Mouse (Mus musculus) limb, embryonic 12.5 days (tissue): ENCODE results near the gene Kcnip4. TPM values are rescaled to one million over a fixed set of nuclear protein-coding genes. Genes with fewer than 3 reads are reported as not detected.

Source experiments
- ATAC-seq: fragments of 200-750 bp; cut with Nextera tagmentation; 2 replicates; pipeline ENCODE4 v1.8.0; 2017; ENCODE audit warnings: low read depth, moderate TSS enrichment; ENCODE audit not compliant: insufficient number of reproducible peaks, insufficient read depth, low FRiP score, low TSS enrichment
- H3K27ac ChIP-seq: fragments of 300-500 bp; sonication (generic); 2 replicates; pipeline ENCODE4 v1.5.1; 2016; ENCODE audit warnings: mild to moderate bottlenecking, moderate library complexity
- H3K27me3 ChIP-seq: fragments of 300-500 bp; sonication (generic); 2 replicates; pipeline ENCODE4 v1.6.1; 2016; ENCODE audit warnings: mild to moderate bottlenecking, moderate library complexity
- H3K36me3 ChIP-seq: fragments of 300-500 bp; sonication (generic); 2 replicates; pipeline ENCODE4 v1.6.1; 2016; ENCODE audit warnings: mild to moderate bottlenecking, moderate library complexity
- H3K4me1 ChIP-seq: fragments of 300-500 bp; sonication (generic); replicated peaks from 2 replicates; pipeline ENCODE4 v1.6.1; 2016
- H3K4me2 ChIP-seq: fragments of 300-500 bp; sonication (generic); 2 replicates; pipeline ENCODE4 v1.6.1; 2016; ENCODE audit warnings: mild to moderate bottlenecking, moderate library complexity
- H3K4me3 ChIP-seq: fragments of 300-500 bp; sonication (generic); replicated peaks from 2 replicates; pipeline ENCODE4 v1.5.1; 2016; ENCODE audit warnings: mild to moderate bottlenecking
- H3K9ac ChIP-seq: fragments of 300-500 bp; sonication (generic); replicated peaks from 2 replicates; pipeline ENCODE4 v1.6.1; 2016; ENCODE audit warnings: mild to moderate bottlenecking, moderate library complexity
- H3K9me3 ChIP-seq: fragments of 300-500 bp; sonication (generic); 2 replicates; pipeline ENCODE4 v1.6.1; 2016; ENCODE audit warnings: mild to moderate bottlenecking, moderate library complexity
- WGBS: fragments of 180-500 bp; shearing (Covaris S2); methylation state at CpG from one replicate; pipeline ENCODE4 v1.1.7; 2016; 5-methylcytosine and 5-hydroxymethylcytosine counted together
- polyA plus RNA-seq: library from polyadenylated mRNA; unstranded; fragments of >200 nt; fragmentation: Nextera tagmentation; extraction: Ambion mirVana; gene quantifications from 2 replicates; pipeline ENCODE4 v1.2.1, GENCODE M21; 2016

Kcnip4 gene
- polyA plus RNA-seq, 1 experiment from 2014 or later = 1.9 TPM

DNA sequence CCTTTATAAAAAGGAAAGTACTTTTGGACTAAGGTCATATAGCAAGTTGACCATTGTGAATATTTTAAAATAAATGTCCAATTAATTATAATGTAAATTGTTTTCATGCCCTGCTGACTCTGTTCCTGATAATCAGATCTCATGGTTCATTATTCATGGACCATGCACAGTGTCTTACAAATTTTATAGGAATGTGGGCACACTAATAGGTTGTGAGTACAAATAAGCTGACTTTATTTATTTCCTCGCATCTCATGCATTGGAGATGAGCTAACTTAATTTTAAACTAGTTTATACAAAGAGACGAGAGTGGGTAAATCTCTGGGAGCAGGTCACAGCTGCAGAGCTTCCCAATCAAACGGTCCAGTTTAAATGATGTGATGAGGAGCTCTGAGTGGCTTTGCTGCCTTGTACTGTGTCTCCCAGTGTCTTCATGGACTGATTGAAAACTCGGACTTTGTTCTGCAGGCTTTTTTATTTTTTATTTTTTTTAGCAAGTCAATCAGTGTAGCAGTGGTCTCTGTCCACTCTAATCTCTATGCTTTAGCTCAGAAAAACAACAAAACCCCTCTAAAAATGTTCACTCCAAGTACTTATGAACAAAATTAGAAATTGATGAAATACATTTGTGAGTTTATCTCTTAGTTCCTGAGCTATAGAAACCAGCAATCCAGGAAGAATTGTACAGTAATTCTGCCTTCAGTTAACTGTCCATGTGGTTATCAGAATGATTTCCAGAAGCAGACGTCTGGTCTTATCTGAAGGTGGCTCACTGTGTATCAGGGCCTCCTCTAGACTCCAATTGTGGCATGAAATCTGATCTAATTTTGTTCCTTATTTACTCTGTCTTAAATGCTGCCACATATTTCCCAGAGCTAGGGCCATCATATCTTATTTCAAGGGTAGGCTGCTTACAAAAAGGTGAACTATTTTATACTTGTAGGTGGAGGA is 979.6 kb downstream of the Kcnip4 start:
- H3K9me3 ChIP-seq = no peaks in the 10 kb centered on the region
- no peak for ATAC-seq
- no peak overlapping the region for H3K4me2 ChIP-seq
- no peaks in the 10 kb centered on the region for H3K36me3 ChIP-seq
- no peak overlapping the region for H3K27ac ChIP-seq
- WGBS = 64% methylated on average over 5 of the region's 5 CpGs
- no peaks in the 10 kb centered on the region for H3K27me3 ChIP-seq
- no peak overlapping the region for H3K4me3 ChIP-seq
- H3K9ac ChIP-seq = no peak overlapping the region
- no peaks in the 10 kb centered on the region for H3K4me1 ChIP-seq

DNA sequence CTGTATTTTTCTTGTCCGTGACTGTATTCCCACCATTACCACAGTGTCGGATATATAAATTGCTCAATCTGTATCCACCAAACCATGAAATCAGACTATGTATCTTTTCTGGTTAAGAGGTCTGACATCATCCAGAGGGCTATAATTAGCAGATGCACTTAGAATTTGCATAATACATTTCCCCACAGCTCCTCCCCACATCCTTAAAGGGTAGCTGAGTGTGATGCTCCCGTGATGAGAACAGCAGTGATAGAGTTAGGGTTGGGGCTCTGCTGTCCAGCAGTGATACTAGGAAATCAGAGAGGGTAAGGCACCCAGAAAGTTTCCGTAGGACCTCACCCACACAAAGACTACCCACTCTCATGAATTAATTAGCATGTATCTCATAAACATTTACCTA is 1006.7 kb downstream of the Kcnip4 start:
- ATAC-seq = no peak
- H3K4me1 ChIP-seq = no peaks in the 10 kb centered on the region
- no peaks in the 10 kb centered on the region for H3K36me3 ChIP-seq
- 85% methylated on average over 4 of the region's 4 CpGs for WGBS
- H3K9ac ChIP-seq = no peak overlapping the region
- H3K4me2 ChIP-seq = no peak overlapping the region
- H3K9me3 ChIP-seq = no peaks in the 10 kb centered on the region
- no peak overlapping the region for H3K4me3 ChIP-seq
- no peak overlapping the region for H3K27ac ChIP-seq
- no peaks in the 10 kb centered on the region for H3K27me3 ChIP-seq

DNA sequence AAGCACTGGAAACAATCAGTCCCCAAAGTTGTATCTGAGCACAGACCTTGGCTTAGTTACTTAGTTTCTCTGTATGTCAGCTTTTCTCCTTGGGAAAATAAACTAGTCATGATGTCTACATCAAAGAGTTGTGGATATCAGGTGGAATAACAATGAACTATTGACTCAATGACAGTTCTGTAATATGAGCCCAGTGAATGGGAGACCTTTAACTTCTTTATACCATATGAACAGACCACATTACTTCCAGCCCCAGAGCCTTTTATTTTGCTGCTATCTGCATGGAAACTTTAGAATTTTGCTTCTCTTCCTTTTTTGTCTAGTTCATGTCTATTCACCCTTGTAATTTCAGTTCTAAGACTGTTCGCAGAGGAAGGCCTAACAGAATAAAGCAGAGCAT is 1011.4 kb downstream of the Kcnip4 start:
- Histone ChIP-seq H3K4me1 (no peaks in the 10 kb centered on the region), H3K9me3 (no peaks in the 10 kb centered on the region), H3K27me3 (no peaks in the 10 kb centered on the region), H3K36me3 (no peaks in the 10 kb centered on the region), H3K9ac (no peak overlapping the region), H3K4me3 (no peak overlapping the region), H3K27ac (no peak overlapping the region), H3K4me2 (no peak overlapping the region)
- WGBS = 93% methylated on average over 1 of the region's 1 CpGs
- no peak for ATAC-seq

DNA sequence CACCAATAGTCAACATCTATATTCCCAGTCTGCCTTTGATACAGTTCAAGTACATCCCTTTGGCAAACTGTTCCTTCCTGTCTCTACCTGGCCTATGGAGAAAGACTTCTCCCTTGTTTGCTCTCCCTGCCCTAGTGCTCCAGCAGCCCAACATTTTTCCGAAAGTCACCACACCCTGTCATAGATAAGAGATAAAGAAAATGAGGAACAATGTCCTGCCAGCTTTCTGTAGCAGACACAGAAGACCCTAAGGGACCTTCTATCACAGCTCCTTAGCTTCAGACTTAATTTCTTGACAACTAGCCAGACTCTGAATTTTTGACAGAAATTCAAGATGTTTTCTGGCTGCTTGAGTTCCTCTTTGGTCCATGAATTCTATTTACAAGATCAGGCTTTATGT is 1013.4 kb downstream of the Kcnip4 start:
- Histone ChIP-seq H3K9ac (no peak overlapping the region), H3K4me3 (no peak overlapping the region), H3K4me2 (no peak overlapping the region), H3K27ac (no peak overlapping the region), H3K36me3 (no peaks in the 10 kb centered on the region), H3K9me3 (no peaks in the 10 kb centered on the region), H3K27me3 (no peaks in the 10 kb centered on the region), H3K4me1 (no peaks in the 10 kb centered on the region)
- 83% methylated on average over 1 of the region's 1 CpGs for WGBS
- ATAC-seq = no peak

DNA sequence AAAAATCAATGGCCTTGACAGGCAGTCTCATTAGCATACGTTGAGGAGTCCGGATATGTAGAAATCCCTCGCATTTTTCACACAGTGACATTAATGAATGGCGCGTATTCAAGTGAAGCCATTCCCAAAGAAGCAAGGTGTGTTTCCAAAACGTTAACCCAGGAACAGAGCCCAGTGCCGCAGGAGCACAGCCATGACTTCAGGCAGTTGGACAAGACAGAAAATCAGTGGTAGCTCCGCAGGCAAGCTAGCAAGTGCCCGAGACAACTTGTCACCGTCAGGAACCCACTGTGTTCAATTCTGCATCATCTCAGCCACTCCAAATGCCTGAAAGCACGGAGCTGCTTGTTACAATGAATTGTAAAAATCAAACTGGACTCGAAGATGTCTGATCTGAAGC is 1014.5 kb downstream of the Kcnip4 start:
- no peak overlapping the region for H3K4me3 ChIP-seq
- no peak overlapping the region for H3K9ac ChIP-seq
- ATAC-seq = no peak
- no peak overlapping the region for H3K27ac ChIP-seq
- no peaks in the 10 kb centered on the region for H3K4me1 ChIP-seq
- H3K4me2 ChIP-seq = no peak overlapping the region
- no peaks in the 10 kb centered on the region for H3K36me3 ChIP-seq
- H3K27me3 ChIP-seq = no peaks in the 10 kb centered on the region
- H3K9me3 ChIP-seq = no peaks in the 10 kb centered on the region
- WGBS = 83% methylated on average over 12 of the region's 12 CpGs

DNA sequence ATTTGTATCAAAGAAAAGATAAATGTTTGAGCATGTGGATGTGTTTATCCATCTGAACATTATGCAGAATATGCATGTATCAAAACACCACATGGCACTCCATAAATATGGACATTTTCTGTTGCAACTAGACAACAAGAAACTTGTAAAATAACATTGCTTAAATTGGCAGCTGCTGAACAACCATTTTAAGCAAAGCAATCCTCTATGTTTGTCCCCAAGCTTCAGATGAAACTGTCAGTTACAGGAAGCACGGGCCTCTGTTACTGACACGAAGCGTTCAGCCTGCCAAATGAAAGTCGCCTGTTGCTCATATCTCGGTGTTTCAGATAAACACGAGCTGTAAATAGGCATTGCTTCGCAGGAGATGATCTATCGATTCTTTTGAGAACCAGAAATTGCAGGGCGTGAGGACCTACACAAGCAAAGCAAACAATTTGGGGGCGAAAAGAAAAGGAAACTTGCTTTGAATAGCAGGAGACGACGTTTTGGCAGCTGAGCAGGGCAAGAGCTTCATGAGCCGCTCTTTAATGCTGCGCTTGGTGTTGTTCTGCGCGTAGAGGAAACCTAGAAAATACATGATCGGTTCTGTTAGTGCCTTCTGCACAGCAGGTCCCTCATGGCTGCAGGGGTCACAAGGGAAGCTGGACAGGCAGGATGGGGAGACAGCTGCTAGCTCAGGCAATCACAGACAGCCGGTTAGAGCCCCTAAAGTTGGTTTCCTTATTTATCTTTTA is 1015.3 kb downstream of the Kcnip4 start:
- no peak for ATAC-seq

DNA sequence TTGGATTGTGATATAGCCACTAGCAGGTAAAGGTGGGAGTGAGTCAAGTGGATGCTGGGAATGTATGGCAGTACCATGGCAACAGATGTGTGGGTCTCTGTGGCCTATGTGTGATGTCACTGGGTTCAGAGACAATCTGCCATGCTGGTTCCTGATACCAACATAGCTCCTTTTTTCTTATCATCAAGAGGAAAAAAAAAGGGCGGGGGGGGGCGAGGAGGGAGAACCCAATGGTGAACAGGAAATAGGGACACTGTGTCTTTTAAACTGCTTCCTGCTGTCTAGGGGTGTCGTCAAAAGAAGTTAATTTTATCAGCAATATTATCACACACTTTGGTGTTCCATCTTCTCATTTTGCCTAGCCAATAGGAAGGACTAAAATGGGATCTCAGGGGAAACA is 1021.6 kb downstream of the Kcnip4 start:
- no peaks in the 10 kb centered on the region for H3K36me3 ChIP-seq
- WGBS = 82% methylated on average over 3 of the region's 3 CpGs
- no peak for ATAC-seq
- H3K4me3 ChIP-seq = no peak overlapping the region
- no peak overlapping the region for H3K4me2 ChIP-seq
- no peaks in the 10 kb centered on the region for H3K9me3 ChIP-seq
- no peak overlapping the region for H3K9ac ChIP-seq
- no peak overlapping the region for H3K27ac ChIP-seq
- H3K4me1 ChIP-seq = no peaks in the 10 kb centered on the region
- no peaks in the 10 kb centered on the region for H3K27me3 ChIP-seq

More for the DNA sequence above, 1015.3 kb downstream of the Kcnip4 start:
- no peak overlapping the region for H3K9ac ChIP-seq
- H3K4me1 ChIP-seq = no peaks in the 10 kb centered on the region
- H3K36me3 ChIP-seq = no peaks in the 10 kb centered on the region
- no peak overlapping the region for H3K4me2 ChIP-seq
- H3K27ac ChIP-seq = no peak overlapping the region
- WGBS = 80% methylated on average over 18 of the region's 18 CpGs
- no peaks in the 10 kb centered on the region for H3K9me3 ChIP-seq
- no peaks in the 10 kb centered on the region for H3K27me3 ChIP-seq
- no peak overlapping the region for H3K4me3 ChIP-seq

DNA sequence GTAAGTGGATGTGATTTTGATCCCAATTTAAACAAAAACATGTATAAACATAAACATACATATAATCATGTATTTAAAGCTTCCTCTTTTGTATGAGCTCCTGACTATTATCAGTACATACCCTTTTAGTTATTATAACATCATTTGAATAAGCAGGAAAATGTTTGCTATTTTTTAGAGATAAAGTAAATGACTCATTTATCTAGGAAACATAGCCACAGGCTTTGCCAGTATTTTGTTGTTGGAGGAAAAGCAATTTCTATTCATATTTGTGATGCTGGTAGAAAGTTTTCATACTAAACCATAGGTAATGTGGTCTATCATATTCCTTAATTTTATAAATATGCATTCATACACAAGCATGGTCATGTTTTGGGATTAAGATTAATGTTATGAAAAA is 1022.3 kb downstream of the Kcnip4 start:
- no peak overlapping the region for H3K9ac ChIP-seq
- H3K27me3 ChIP-seq = no peaks in the 10 kb centered on the region
- no peak overlapping the region for H3K4me3 ChIP-seq
- no peaks in the 10 kb centered on the region for H3K36me3 ChIP-seq
- no peak overlapping the region for H3K4me2 ChIP-seq
- H3K27ac ChIP-seq = no peak overlapping the region
- H3K9me3 ChIP-seq = no peaks in the 10 kb centered on the region
- H3K4me1 ChIP-seq = no peaks in the 10 kb centered on the region
- no peak for ATAC-seq

DNA sequence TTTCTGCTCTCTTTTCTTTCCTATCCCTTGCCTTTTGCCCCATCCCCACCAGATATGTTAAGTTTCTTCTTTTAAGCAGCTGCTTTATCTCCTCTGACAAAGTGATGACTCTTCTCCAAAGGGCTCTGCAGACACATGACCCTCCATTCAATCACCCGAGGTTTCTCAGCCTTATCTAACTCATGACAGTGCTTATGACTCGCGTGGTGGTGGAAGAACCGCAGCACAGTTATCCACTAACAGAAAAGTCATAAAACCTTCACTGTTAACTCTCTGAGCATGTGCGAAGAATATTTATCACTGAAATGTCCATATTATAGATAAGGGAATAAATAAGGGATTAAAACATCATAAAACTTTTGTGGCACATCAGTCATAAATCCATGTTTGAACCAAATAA is 1024.5 kb downstream of the Kcnip4 start:
- Histone ChIP-seq H3K4me1 (no peaks in the 10 kb centered on the region), H3K9me3 (no peaks in the 10 kb centered on the region), H3K36me3 (no peaks in the 10 kb centered on the region), H3K27me3 (no peaks in the 10 kb centered on the region), H3K27ac (no peak overlapping the region), H3K4me2 (no peak overlapping the region), H3K4me3 (no peak overlapping the region), H3K9ac (no peak overlapping the region)
- whole genome bisulfite sequencing = 75% methylated on average over 5 of the region's 5 CpGs
- ATAC-seq = no peak

DNA sequence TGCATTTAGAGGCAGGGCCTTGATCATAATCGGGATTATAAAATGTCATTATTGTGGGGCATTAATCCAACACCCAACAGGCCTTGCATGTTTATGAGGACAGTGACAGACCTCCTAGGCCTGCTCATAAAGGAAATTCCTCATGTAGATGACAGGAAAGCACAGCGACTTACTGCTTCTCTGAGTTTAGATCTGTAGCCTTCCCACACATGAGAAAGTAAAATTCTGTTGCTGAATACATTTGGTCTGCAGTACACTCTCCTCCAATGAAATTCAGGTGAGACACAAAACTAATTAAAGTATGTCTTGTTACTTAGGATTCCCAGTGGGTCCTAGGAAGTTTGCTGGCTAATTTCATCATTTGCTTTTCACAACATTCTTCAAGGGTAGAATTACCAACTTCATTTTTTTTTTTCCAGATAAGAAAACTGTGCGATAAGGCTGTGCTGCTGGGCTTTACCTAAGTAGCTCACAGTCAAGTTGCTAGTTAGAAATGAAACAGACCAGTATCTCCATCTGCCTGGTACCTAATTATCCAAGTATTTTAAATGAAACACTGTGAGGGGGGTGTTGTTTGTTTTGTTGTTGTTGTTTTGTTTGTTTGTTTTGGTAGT is 1033.7 kb downstream of the Kcnip4 start:
- no peaks in the 10 kb centered on the region for H3K9me3 ChIP-seq
- no peak overlapping the region for H3K9ac ChIP-seq
- H3K4me3 ChIP-seq = no peak overlapping the region
- 85% methylated on average over 3 of the region's 3 CpGs for WGBS
- H3K4me1 ChIP-seq = no peaks in the 10 kb centered on the region
- H3K27ac ChIP-seq = no peak overlapping the region
- H3K36me3 ChIP-seq = no peaks in the 10 kb centered on the region
- ATAC-seq = no peak
- H3K27me3 ChIP-seq = no peaks in the 10 kb centered on the region
- no peak overlapping the region for H3K4me2 ChIP-seq

DNA sequence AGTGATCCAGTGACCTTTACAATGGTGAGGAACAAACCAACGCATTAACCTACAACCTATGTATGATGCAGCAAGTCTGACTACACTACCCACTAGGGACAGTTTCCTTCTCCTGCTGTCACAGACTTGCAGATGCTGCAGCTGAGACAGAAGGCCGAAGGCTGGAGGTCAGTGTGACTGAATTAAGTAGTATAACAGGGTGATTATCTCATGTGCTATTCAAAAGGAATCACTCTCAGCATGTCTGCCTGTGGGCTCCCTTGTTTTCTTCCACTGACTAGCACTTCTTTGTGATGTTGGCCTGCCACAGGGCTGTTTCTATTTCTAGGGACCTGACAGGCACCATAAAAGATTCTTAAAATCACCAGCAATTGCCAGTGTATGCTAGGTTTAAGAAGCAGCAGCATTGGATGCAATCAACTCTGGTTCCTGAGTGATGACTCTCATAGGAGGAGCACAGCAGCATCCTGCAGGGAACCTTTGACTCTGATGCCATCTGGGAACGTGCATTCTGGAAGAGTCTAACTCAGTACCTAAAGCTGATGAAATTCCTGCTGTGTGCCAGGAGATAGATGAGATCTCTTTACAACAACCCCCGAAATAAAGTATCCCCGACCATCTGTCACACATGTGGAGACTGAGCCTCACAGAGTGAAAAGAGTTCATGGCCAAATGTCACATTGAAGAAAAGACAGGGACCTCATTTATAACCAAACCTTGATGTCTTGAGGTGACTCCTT is 1035.0 kb downstream of the Kcnip4 start:
- Histone ChIP-seq H3K9me3 (no peaks in the 10 kb centered on the region), H3K9ac (no peak overlapping the region), H3K36me3 (no peaks in the 10 kb centered on the region), H3K27ac (no peak overlapping the region), H3K4me1 (no peaks in the 10 kb centered on the region), H3K4me2 (no peak overlapping the region), H3K4me3 (no peak overlapping the region), H3K27me3 (no peaks in the 10 kb centered on the region)
- no peak for ATAC-seq
- WGBS = 61% methylated on average over 5 of the region's 5 CpGs
